Mouse (Mus musculus) heart, postnatal 36 days (tissue): ENCODE data around the gene Arap1. TPM values are rescaled to one million over a fixed set of nuclear protein-coding genes. Genes with fewer than 3 reads are reported as not detected.

Source experiments
- DNase-seq, 2 experiments: peaks; one replicate each; pipeline ENCODE4 v3.0.0; 2021 to 2022
- intact Hi-C: fragments of 180-260 bp; cut with DNase I; formaldehyde crosslinking; loops from one replicate; pipeline ENCODE4 v1.15.1; 2025
- total RNA-seq, 2 experiments: library from RNA; stranded (reverse); gene quantifications; 2 replicates each; pipeline ENCODE4 v1.2.3; 2021

Arap1 gene
- total RNA-seq, 2 experiments from 2014 or later, result 28.7 to 33.9 TPM

DNA sequence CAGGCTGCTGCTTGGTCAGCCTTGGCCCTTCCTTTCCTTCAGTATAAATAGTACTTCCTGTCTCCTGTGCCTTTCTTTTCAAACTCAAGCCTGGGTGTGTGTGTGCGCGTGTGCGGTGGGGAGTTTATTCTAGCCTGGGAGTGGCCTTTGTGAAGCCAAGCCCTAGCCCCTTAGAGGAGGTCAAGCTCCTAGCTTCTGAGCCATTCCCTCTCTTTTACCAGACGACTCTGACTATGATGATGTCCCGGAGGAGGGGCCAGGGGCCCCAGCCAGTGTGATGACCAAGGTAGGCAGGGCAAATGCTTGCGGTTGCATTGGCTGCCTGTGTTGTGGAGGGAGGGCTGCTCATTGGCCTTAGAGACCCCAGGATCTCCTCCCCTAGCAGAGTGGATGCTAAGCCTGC, 37.5 kb downstream of the Arap1 start:
- DNase-seq, result no peak
- intact Hi-C loops, result no loop called here

DNA sequence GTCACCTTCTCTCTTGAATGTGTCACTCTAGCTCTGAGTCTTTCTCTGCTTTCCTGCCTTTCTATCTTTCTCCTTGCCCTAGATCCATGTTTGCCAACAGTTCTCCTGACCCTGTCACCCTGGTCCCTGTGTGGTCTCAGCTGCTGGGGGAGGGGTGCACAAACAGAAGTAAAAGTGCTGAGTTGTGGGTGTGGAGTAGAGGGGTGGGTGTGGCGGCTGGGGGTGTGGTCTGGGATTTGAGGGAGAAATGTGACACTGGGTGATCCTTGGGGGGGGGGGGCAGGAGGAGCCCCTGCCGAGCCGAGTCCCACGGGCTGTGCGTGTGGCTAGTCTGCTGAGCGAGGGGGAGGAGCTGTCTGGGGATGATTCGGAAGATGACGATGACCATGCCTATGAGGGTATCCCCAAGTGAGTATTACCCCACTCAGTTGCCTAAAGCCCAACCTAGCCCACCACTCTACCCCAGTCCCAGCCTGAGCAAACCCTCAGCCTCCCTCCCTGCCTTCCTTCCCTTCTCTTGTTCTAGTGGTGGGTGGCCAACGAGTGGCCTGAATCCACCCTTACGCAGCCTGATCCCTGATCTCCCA, 38.1 kb downstream of the Arap1 start:
- intact Hi-C loops, result no loop called here
- DNase-seq, result no peak

DNA sequence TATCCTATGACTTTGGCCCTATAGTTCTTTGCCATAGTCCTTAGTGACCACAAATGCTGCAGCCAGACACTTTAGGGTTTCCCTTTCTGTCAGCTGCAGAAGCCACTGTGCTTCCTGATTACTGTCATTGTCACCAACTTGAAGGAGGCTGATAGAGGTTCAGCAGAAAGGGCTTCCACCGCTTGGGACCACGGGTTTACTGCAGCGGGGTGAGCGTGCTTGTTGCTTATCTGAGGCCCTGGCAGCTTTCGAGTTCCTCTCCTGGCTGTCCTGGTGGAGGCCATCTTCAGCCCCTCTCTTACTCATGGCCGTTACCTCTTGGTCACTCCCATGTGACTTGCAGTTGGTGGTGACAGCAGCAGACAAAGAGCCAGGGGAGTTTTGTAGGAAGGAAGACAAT, 41.4 kb downstream of the Arap1 start:
- intact Hi-C loops, result no loop called here
- no peak for DNase-seq

DNA sequence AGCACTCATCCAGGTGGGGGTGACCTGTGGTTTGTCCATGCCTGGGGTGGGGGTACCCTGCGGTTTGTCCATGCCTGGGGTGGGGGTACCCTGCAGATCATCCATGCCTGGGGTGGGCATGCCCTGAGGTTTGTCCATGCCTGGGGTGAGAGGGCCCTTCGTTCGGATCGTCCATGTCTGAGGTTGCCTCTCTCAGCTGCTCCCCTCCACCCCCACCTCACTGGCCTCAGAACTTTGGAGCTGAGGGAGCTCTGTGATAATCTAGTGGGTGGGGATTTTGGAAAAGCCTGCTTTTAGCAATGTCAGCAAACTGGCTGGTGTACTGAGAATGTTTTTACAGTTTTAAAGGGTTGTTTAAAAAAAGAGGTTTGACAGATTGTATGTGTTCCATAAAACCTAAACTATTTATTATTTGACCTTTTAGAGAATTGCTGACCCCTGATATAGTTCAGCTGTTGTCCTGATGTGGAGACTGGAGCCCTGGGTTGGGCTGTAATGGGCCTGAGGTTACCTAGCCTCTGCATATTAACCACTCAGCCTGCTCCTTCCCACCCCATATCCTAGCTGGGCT, 44.1 kb downstream of the Arap1 start:
- intact Hi-C loops, result no loop called here
- no peak for DNase-seq

DNA sequence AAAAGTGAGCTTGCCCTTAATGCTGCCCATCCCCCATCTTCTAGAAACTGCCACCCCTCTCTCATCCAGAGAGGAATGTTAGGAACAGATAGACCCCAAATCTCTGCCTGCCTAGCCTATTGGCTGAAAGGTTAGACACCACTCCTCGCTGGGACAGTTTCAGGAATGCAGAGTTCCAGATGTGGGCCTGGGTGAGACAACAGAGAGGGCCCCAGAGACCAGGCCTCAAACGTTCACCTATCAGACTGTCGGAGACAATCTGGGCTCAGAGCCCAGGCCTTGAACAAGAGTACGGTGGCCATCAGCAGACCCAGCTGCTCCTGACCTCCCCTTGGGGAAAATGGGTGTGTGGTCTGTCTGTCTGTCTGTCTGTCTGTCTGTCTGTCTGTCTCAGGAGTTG, 45.1 kb downstream of the Arap1 start:
- intact Hi-C loops, result no loop called here
- peak in 1 of 2 experiments; percentile 48 for DNase-seq

DNA sequence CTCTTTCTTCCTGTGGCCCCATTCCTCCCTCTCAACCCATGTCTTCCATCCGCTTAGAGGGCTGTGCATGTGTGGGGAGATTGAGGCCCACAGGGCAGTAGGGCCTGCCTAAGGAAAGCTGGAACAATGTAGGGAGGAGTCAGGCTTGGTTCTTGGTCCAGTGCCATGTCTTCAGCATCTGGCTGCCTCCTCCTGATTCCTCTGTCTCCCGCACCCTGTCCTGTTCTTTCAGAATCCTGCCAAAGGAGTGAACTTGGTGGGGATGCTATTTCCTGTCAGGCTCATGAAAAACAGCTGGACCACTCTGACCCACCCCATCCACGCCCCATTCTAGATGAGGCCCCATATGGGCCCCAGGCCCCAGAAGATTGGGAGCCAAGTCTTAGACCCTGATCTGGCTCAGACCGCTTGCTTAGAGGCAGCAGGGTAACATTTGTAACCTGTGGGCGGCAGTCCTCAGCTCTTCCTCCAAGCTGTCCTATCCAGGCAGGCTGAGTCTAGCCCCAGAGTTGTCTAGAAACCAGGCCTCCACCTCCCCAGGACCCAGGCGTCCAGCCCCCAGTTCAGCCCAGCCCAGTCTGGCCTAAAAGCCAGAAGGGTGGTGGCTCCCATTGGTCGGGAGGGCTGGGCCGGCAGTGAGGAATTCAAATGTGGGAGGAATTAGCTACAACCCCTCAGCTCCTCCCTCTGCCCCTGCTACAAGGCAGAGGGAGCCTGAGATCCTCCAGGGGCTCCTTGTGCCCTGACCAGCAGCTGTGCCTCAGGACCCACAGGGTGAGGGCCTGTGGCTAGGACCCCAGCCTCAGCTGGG, 46.0 kb downstream of the Arap1 start:
- intact Hi-C loops, result no loop called here
- DNase-seq, result peak; percentile 72 to 73

DNA sequence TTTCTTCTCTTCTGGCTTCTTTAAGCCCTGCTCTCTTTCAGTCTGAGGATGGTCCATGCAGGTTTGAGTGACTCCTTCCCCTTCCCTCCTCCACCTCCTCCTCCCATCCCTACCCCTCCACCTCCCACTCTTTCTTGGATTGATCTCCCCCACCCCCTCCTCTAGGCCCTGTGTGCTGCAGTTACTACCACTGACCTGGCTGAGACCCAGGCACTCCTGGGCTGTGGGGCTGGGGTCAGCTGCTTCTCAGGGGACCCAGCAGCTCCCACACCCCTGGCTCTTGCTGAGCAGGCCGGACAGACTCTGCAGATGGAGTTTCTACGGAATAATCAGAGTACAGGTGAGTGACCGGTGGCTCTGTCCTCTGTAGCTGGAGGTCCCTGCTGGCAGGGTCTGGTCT, 46.7 kb downstream of the Arap1 start:
- DNase-seq, result no peak
- intact Hi-C loops, result no loop called here

DNA sequence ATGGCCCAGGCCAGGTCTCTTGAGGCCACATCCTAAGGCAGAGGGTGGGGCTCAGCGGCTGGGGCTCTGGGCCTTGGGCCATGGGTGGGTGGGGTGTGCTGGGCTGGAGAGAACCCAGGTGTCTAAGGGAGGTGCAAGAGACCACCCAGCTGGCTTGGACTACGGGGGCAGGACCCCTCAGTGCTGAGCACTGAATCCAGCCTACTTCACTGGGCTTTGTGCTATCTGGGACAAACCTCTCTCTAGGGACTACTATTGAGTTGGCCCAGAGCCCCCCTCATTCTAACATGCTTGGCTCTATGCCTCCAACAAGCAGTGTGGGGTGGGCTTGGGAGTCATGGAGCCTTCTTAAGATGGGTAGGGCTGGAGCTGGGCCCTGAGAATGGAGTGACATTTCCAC, 47.6 kb downstream of the Arap1 start:
- peak in 1 of 2 experiments; percentile 40 for DNase-seq
- intact Hi-C loops, result no loop called here

DNA sequence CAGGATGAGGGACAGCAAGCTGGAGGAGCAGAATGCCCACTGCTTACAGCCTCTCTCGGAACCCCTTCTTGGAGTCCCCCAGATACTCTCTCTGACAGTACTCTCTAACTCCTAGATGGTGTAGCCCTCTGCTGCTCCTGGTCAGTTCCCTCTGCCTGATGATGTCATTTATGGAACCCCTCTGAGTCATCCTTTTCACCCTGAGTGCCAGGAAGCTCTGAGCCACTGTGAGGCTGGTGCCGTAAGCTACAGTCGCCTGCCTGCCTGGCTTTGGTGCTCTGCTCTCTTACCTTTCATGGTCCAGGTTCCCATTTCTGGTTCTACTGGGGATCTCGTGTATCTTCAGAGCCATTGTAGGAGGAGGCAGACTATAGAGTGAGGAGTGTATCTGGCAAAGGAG, 49.3 kb downstream of the Arap1 start:
- DNase-seq, result no peak
- intact Hi-C loops, result no loop called here

DNA sequence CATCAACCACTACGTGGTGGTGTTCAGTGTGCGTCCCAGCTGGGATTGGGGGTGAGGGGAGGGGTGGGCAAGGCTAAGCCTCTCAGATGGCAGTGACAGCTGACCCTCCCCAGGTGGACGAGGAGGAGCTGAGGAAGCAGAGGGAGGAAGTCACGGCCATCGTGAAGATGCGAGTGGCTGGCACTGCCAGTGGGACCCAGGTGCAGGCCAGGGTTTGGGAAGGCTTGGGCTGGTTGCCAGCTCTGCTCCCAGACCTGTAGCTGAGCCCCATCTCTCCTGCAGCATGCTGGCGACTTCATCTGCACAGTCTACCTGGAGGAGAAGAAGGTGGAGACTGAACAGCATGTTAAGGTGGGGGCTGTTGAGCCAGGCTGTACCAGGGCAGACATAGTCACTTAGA, 53.6 kb downstream of the Arap1 start:
- DNase-seq, result no peak
- intact Hi-C loops, result no loop called here

DNA sequence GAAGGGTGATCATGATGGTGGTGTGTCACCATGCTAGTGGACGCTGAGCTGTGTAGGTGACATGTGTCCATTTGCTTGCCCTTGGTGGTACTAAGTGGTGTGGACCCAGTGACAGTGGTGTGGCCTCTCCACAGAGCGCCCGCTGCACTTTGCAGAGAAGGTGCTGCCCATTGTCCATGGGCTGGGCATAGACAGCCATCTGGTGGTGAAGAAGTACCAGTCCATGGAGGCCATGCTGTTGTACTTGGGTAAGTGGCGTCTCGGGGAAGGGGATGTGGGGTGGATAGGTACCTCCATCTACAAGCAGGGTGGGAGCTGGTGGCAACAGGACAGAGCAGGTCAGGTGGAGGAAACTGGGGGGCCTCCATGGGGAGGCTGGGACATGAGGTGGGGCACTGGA, 56.0 kb downstream of the Arap1 start:
- intact Hi-C loops, result no loop called here
- no peak for DNase-seq

DNA sequence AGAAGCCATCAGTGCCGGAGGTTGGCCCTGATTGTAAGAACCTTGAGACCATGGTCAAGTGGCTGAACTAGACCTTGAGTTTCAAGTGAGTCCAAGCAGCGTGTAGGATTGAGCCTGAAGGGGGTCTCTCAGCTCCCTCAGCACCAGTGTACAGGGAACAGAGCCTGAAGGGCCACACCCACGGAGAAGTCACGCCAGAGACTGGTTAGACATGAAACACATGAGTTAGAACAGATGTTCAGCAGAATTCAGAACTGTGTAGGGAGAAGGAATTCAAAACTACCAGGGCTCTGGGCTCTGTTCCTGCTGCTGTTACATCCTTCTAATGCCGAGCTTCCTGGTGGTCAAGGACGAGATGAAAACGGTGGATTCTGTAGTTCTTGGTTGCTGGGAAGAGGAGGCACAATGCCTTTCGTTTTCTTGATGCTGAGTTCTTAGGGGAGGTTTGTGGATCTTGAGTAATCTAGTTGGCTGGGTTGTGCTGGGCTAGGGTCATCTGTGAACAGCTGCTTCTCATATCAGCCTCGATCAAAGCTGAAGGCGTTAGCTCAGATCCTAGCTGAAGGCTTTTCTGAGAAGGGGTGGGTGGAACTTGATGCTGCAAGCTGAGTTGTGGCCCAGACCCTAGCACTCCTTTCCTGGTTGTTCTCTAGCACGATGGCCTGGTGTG, 62.5 kb downstream of the Arap1 start, which contains the start of gene Gm45837:
Gene Gm45837, plus strand, starts transcription at position 620 of the 670 bp plus-strand sequence.
- intact Hi-C loops, result loop anchor here (5.0 kb wide), 1 partner anchor 207 kb away; no protein-coding TSS in a partner anchor
- DNase-seq, result no peak

DNA sequence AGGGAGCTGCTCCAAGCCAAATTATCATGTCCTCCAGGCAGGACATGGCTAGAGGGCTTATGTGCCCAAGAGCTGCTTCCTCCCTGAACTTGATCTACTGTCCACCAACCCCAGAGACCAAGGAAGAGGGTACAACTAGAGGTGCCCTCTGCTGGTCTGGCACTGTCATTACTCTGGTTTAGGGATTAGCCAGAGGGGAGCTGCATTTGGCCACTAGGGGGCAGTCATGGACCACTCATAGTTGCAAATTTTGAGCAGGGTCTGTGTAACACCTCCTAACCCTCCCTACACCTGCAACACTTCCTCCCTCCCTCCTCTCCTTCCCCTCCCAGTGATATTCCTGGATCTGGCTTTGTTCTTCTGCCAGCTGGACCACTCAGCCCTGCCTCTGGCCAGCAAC, 64.9 kb downstream of the Arap1 start:
- DNase-seq, result peak; percentile 86
- intact Hi-C loops, result loop anchor here (1.0 to 5.0 kb wide), 3 partner anchors 102 to 205 kb away; no protein-coding TSS in a partner anchor

DNA sequence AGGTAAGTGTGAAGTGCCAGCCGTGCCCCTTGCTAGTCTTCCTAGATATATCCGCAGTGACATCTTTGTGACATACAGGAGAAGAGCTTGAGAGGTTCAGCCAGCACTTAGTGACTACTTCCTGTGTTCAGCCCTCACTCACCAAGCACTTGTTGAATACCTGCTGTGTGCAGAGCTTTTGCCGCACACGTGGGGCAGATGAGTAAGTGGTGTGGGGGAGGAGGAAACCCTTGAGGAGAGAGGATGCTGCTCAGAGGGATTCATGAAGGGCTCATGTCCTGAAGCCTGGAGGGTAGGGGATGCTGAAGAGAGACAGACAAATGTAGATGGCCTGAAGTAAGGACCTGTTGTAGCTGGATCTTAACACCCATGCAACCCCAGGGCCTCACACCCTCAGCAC, 66.3 kb downstream of the Arap1 start:
- intact Hi-C loops, result loop anchor here (5.0 kb wide), 1 partner anchor 203 kb away; no protein-coding TSS in a partner anchor
- DNase-seq, result no peak

DNA sequence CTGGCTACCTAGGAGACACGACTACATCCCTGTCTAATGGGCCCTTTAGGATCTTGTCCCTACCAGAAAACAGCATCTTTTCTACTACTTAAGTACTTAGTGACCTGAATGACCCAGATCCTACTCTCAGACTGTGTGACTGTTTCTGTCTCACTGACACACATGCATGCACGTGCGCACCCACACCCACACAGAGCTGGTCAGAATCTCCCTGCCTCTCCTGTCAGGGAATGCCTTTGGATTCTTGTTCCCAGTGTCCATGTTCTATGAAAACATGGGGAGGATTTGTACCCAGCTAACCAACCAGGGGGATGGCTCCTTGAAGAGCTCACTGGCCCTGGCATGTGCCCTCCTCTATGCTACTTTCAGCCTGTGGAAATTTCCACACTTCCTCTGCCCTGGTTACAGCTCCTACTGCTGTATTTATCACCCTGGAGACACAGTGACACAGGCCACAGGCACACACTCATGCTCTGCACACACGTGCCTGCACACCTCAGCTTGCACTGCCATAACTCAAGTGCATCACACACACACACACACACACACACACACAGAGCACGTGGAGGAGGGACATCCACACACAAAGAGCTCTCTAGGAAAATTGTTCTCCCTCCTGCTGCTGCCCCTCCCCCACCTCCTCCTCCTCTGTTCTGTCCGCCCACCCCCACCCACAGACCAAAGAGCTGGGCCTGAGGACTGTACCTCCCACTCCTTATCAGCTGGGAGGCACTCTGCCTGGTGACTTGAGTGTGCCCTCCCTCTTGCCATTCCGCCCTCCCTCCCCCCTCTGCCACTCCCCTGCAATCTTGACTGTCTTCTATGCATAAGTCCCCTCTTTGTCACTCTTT, 67.0 kb downstream of the Arap1 start:
- DNase-seq, result no peak
- intact Hi-C loops, result loop anchor here (5.0 kb wide), 1 partner anchor 202 kb away; no protein-coding TSS in a partner anchor

DNA sequence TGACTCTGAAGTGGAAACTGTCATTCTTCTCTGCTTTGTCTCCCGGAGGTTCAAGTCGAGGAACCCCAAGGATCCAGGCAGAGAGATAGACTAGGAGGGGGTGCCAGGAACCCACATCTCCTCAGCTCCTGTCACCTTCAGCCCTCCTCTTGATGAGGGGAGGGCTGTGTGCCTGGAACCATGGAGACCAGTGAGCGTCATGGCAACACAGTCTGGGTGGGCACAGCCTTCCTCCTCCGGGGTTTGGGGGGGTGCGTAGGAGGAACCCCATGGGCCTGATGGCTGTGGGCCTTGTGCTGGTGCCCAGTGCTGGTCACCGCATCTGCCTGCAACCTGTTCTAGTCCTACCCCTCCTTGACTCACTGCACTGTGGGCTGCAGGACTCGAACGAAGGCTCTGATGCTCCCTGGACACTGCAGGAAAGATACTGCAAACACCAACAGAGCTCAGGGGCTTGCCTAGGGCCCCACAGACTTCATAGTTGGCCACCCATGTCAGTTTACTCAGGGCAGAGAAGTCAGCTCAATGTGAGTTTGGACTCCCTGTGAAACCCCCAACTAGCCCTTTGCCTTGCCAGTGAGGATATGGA, 67.7 kb downstream of the Arap1 start:
- no peak for DNase-seq
- intact Hi-C loops, result no loop called here

DNA sequence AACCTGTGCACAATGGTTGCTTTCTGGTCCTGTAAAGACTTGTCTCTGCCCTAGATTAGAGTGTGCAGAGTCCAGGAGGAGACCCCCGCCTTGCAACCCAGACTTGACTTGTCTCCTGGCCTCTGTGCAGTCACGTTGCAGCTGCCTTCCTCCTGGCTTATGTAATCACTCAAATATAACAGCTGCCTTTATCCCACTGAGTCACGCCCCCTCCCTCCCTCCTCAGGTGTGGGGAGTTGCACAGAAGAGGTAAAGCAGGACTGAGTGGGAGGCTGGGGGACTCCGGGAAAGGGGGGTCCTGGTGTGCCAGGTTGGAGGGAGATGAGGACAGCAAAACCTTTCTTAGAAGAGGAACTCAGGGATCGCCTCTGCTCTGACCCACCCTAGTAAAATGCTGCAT, 68.5 kb downstream of the Arap1 start:
- no peak for DNase-seq
- intact Hi-C loops, result no loop called here

DNA sequence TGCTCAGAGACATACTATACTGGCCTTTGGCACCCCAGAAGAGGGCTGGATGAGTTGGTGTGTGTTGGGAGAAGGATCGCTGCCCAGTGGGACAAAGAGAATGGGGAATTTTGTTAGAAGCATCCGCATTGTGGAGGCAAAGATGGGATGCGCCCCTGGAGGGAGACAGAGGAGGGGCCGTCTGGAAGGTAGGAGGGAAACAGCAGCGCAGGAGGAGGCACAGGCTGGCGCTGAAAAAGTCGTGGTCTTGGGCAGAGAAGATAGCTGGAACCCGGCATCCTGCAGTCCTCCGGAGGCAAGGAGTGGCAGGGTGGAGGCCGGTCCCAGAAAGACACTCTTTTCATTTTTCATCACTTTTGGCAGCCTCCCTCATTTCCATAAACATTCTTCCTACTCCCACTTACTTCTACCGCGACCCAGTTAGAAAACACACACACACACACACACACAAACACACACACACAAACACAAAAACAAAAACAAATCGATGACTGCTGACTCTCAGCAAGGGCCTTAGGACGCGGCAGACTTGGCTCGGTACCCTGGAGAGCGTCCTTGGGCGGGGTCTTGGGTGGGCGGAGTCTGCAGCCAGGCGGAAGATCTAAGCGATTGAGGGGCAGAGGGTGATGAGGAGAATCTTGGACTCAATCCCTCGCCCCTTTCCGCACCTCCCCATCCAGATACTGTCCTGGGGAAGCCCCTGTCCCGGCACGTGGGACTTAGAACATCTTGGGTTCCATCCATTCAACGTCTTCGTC, 71.3 kb downstream of the Arap1 start:
- DNase-seq, result no peak
- intact Hi-C loops, result no loop called here

DNA sequence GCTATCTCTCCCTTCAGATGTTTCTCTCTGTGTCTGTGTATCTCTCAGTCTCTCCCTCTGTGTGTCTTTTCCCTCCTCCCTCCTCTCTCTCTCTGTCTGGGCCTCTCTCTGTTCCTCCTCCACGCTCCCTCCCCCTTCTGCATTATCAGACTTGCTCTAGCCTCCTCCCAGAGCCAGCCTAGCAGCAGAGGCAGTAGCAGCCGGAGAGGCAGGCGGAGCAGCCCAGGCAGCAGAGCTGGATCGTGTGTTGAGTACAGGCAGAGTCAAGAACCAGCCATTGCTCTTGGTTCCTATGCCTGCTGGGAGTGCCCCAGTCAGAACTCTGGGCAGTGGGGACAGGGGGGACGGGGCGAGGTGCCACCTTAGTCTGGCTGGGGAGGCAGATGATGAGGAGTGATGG, 73.7 kb downstream of the Arap1 start, which contains the start of gene Pde2a:
Gene Pde2a, plus strand, starts transcription at position 163 of the 400 bp plus-strand sequence.
- DNase-seq, result no peak
- intact Hi-C loops, result no loop called here
